Mouse (Mus musculus) forebrain, embryonic 14.5 days (tissue): ENCODE measurements around the gene Tspo. TPM values are rescaled to one million over a fixed set of nuclear protein-coding genes. Genes with fewer than 3 reads are reported as not detected.

Experiments
- ATAC-seq: fragments of 200-750 bp; cut with Nextera tagmentation; 2 replicates; pipeline ENCODE4 v1.8.0; 2017; ENCODE audit warnings: mild to moderate bottlenecking, moderate library complexity
- DNase-seq: peaks from one replicate; pipeline ENCODE4 v3.0.0-alpha.2; 2015; ENCODE audit warnings: low spot score
- H3K27ac ChIP-seq: fragments of 300-500 bp; sonication (generic); 2 replicates; pipeline ENCODE4 v1.5.1; 2014; ENCODE audit warnings: low read depth, mild to moderate bottlenecking, control low read depth, low read length, moderate library complexity
- H3K27me3 ChIP-seq: fragments of 300-500 bp; sonication (generic); replicated peaks from 2 replicates; pipeline ENCODE4 v1.6.1; 2014; ENCODE audit warnings: low read length, control low read depth, mixed read lengths; ENCODE audit not compliant: control insufficient read depth, insufficient read depth
- H3K36me3 ChIP-seq: fragments of 300-500 bp; sonication (generic); 2 replicates; pipeline ENCODE4 v1.6.1; 2014; ENCODE audit warnings: low read length, control low read depth; ENCODE audit not compliant: control insufficient read depth, insufficient read depth
- H3K4me1 ChIP-seq: fragments of 300-500 bp; sonication (generic); 2 replicates; pipeline ENCODE4 v1.6.1; 2014; ENCODE audit warnings: antibody characterized with exemption, low read length, control low read depth; ENCODE audit not compliant: control insufficient read depth, insufficient read depth
- H3K4me2 ChIP-seq: fragments of 300-500 bp; sonication (generic); 2 replicates; pipeline ENCODE4 v1.6.1; 2014; ENCODE audit warnings: mild to moderate bottlenecking, control low read depth, low read length
- H3K4me3 ChIP-seq: fragments of 300-500 bp; sonication (generic); 2 replicates; pipeline ENCODE4 v1.5.1; 2014; ENCODE audit warnings: low read depth, low read length, control low read depth
- H3K9ac ChIP-seq: fragments of 300-500 bp; sonication (generic); 2 replicates; pipeline ENCODE4 v1.6.1; 2014; ENCODE audit warnings: mild to moderate bottlenecking, low read length, control low read depth, moderate library complexity
- H3K9me3 ChIP-seq: fragments of 300-500 bp; sonication (generic); replicated peaks from 2 replicates; pipeline ENCODE4 v1.6.1; 2016; ENCODE audit warnings: low read length, control low read depth, mixed read lengths; ENCODE audit not compliant: control insufficient read depth
- WGBS: fragments of 180-500 bp; shearing (Covaris S2); extraction: QIAGEN DNeasy Blood & Tissue Kit; methylation state at CpG from one replicate; pipeline ENCODE4 v1.1.7; 2014; 5-methylcytosine and 5-hydroxymethylcytosine counted together
- polyA plus RNA-seq: library from polyadenylated mRNA; unstranded; fragments of >200 nt; fragmentation: Nextera tagmentation; extraction: Ambion mirVana; gene quantifications from 2 replicates; pipeline ENCODE4 v1.2.1, GENCODE M21; 2014

The Tspo gene
- polyA plus RNA-seq, 1 experiment from 2014 or later: 18.4 TPM

- DNase-seq: no peak
- Histone ChIP-seq H3K9me3 (no peaks in the 10 kb centered on the region), H3K36me3 (peaks cover 23% of the 10 kb centered on the region), H3K4me2 (no peak overlapping the region), H3K9ac (no peak overlapping the region), H3K27me3 (no peaks in the 10 kb centered on the region), H3K27ac (no peak overlapping the region), H3K4me3 (no peak overlapping the region), H3K4me1 (no peaks in the 10 kb centered on the region)
- ATAC-seq: no peak
- WGBS: 90% methylated on average over 5 of the region's 5 CpGs
Measured at GRCm38 (mm10) chr15:83571636-83572035, 8.2 kb downstream of the Tspo start.

GRCm38 (mm10) chr15:83572132-83572531 is 8.7 kb downstream of the Tspo start:
- Histone ChIP-seq H3K27me3 (no peaks in the 10 kb centered on the region), H3K4me1 (no peaks in the 10 kb centered on the region), H3K4me2 (no peak overlapping the region), H3K9ac (no peak overlapping the region), H3K27ac (no peak overlapping the region), H3K4me3 (no peak overlapping the region), H3K9me3 (no peaks in the 10 kb centered on the region), H3K36me3 (peaks cover 28% of the 10 kb centered on the region)
- ATAC-seq (no peak), DNase-seq (no peak)
- 91% methylated on average over 4 of the region's 4 CpGs for WGBS

GRCm38 (mm10) chr15:83573606-83574005 is 10.2 kb downstream of the Tspo start:
- DNase-seq: no peak
- WGBS: 93% methylated on average over 12 of the region's 12 CpGs
- no peak overlapping the region for H3K4me3 ChIP-seq
- no peak overlapping the region for H3K4me2 ChIP-seq
- H3K27me3 ChIP-seq: no peaks in the 10 kb centered on the region
- no peaks in the 10 kb centered on the region for H3K4me1 ChIP-seq
- H3K9me3 ChIP-seq: no peaks in the 10 kb centered on the region
- H3K36me3 ChIP-seq: peaks cover 41% of the 10 kb centered on the region
- H3K27ac ChIP-seq: no peak overlapping the region
- no peak for ATAC-seq
- no peak overlapping the region for H3K9ac ChIP-seq

- Histone ChIP-seq H3K27me3 (no peaks in the 10 kb centered on the region), H3K4me3 (no peak overlapping the region), H3K27ac (no peak overlapping the region), H3K9ac (no peak overlapping the region), H3K9me3 (no peaks in the 10 kb centered on the region), H3K4me2 (no peak overlapping the region), H3K4me1 (no peaks in the 10 kb centered on the region), H3K36me3 (peaks cover 53% of the 10 kb centered on the region)
- no peak for DNase-seq
- ATAC-seq: no peak
- WGBS: 90% methylated on average over 6 of the region's 6 CpGs
Measured at GRCm38 (mm10) chr15:83574731-83575351, 11.4 kb downstream of the Tspo start.

- no peaks in the 10 kb centered on the region for H3K4me1 ChIP-seq
- H3K36me3 ChIP-seq: peaks cover 60% of the 10 kb centered on the region
- H3K4me2 ChIP-seq: no peak overlapping the region
- H3K27me3 ChIP-seq: no peaks in the 10 kb centered on the region
- WGBS: 96% methylated on average over 8 of the region's 8 CpGs
- no peak overlapping the region for H3K4me3 ChIP-seq
- no peak for DNase-seq
- H3K9ac ChIP-seq: no peak overlapping the region
- no peak overlapping the region for H3K27ac ChIP-seq
- no peak for ATAC-seq
- no peaks in the 10 kb centered on the region for H3K9me3 ChIP-seq
Measured at GRCm38 (mm10) chr15:83575543-83575942, 12.2 kb downstream of the Tspo start.

- DNase-seq (no peak), ATAC-seq (no peak)
- H3K27ac ChIP-seq: no peak overlapping the region
- 93% methylated on average over 9 of the region's 9 CpGs for WGBS
- no peaks in the 10 kb centered on the region for H3K27me3 ChIP-seq
- no peak overlapping the region for H3K9ac ChIP-seq
- H3K9me3 ChIP-seq: no peaks in the 10 kb centered on the region
- H3K4me2 ChIP-seq: no peak overlapping the region
- peaks cover 71% of the 10 kb centered on the region for H3K36me3 ChIP-seq
- H3K4me1 ChIP-seq: no peaks in the 10 kb centered on the region
- no peak overlapping the region for H3K4me3 ChIP-seq
Measured at GRCm38 (mm10) chr15:83576651-83577050, 13.3 kb downstream of the Tspo start.

- Histone ChIP-seq H3K36me3 (peaks cover 91% of the 10 kb centered on the region), H3K4me1 (no peaks in the 10 kb centered on the region), H3K4me2 (no peak overlapping the region), H3K27ac (no peak overlapping the region), H3K9me3 (0 out of 2 replicates have a peak, but pooled peaks cover 2% of the 10 kb centered on the region), H3K9ac (no peak overlapping the region), H3K27me3 (no peaks in the 10 kb centered on the region), H3K4me3 (no peak overlapping the region)
- DNase-seq: no peak
- ATAC-seq: no peak
- 78% methylated on average over 4 of the region's 4 CpGs for WGBS
Measured at GRCm38 (mm10) chr15:83582931-83583330, 19.5 kb downstream of the Tspo start.

GRCm38 (mm10) chr15:83583419-83584156 is 20.2 kb downstream of the Tspo start:
- ATAC-seq (no peak), DNase-seq (peak; percentile 17)
- peaks cover 93% of the 10 kb centered on the region for H3K36me3 ChIP-seq
- H3K4me1 ChIP-seq: no peaks in the 10 kb centered on the region
- no peaks in the 10 kb centered on the region for H3K27me3 ChIP-seq
- no peak overlapping the region for H3K27ac ChIP-seq
- H3K4me2 ChIP-seq: no peak overlapping the region
- 73% methylated on average over 8 of the region's 8 CpGs for WGBS
- no peak overlapping the region for H3K9ac ChIP-seq
- H3K4me3 ChIP-seq: no peak overlapping the region
- H3K9me3 ChIP-seq: 0 out of 2 replicates have a peak, but pooled peaks cover 2% of the 10 kb centered on the region

- Histone ChIP-seq H3K9ac (no peak overlapping the region), H3K4me1 (no peaks in the 10 kb centered on the region), H3K9me3 (0 out of 2 replicates have a peak, but pooled peaks cover 2% of the 10 kb centered on the region), H3K27me3 (no peaks in the 10 kb centered on the region), H3K36me3 (peaks cover 83% of the 10 kb centered on the region), H3K4me2 (no peak overlapping the region), H3K4me3 (no peak overlapping the region), H3K27ac (no peak overlapping the region)
- DNase-seq: no peak
- 93% methylated on average over 6 of the region's 6 CpGs for WGBS
- no peak for ATAC-seq
Measured at GRCm38 (mm10) chr15:83584741-83585220, 21.4 kb downstream of the Tspo start.
